Mouse (Mus musculus) layer of hippocampus, postnatal 14 days (tissue): ENCODE measurements around the gene Trank1. TPM values are rescaled to one million over a fixed set of nuclear protein-coding genes. Genes with fewer than 3 reads are reported as not detected.

Experiments
- DNase-seq, 2 experiments: peaks; one replicate each; pipeline ENCODE4 v3.0.0; 2021 to 2022; ENCODE audit warnings: low spot score in 2 of 2, mixed read lengths in 1 of 2
- total RNA-seq, 2 experiments: library from RNA; stranded (reverse); gene quantifications; 2 replicates each; pipeline ENCODE4 v1.2.3; 2021

Gene Trank1
- total RNA-seq, 2 experiments from 2014 or later: 112 to 139 TPM

GRCm38 (mm10) chr9:111377868-111378267, 66.3 kb downstream of the Trank1 start:
- DNase-seq: no peak

- DNase-seq: peak; percentile 41 to 72
Observed at GRCm38 (mm10) chr9:111381056-111382025, 69.8 kb downstream of the Trank1 start.

GRCm38 (mm10) chr9:111382469-111382868, 70.9 kb downstream of the Trank1 start:
- no peak for DNase-seq

DNA sequence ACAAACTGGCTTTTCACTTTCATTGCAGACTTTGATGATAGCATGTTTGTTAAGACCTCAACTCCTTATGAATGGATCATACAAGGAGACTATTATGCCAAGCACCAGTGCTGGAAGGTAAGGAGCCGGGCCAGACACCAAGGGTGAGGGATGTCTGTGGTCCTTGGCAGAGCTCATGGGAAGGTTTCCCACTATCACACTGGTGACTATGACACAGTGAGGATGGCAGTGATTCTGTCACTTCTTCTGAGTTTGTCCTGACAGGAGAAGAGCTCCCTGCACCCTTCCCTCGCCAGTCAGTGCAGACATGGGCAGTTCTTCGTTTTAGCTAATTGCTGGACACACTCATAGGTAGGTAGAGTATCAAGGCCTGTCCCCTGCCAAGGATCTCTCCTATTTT, 71.5 kb downstream of the Trank1 start:
- no peak for DNase-seq

DNA sequence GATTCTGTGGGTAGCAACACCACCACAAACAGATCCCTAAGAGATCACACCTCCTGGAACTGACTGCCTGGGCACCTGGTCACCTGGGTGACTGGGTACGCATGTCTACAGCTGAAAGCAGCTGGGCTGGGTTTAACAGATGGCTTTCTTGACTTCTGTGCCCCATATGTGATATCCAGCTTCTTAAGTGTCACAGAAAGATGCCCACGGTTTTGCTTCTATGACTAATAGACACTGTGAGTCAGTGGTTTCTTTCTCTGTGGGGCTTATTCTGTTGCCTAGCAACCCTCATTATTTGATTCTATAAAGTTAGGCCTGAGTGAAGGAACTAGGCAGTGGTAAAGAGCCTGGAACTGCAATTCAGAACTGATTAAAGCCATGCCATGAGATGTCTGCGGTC, 72.2 kb downstream of the Trank1 start:
- peak in 1 of 2 experiments; percentile 22 for DNase-seq

DNA sequence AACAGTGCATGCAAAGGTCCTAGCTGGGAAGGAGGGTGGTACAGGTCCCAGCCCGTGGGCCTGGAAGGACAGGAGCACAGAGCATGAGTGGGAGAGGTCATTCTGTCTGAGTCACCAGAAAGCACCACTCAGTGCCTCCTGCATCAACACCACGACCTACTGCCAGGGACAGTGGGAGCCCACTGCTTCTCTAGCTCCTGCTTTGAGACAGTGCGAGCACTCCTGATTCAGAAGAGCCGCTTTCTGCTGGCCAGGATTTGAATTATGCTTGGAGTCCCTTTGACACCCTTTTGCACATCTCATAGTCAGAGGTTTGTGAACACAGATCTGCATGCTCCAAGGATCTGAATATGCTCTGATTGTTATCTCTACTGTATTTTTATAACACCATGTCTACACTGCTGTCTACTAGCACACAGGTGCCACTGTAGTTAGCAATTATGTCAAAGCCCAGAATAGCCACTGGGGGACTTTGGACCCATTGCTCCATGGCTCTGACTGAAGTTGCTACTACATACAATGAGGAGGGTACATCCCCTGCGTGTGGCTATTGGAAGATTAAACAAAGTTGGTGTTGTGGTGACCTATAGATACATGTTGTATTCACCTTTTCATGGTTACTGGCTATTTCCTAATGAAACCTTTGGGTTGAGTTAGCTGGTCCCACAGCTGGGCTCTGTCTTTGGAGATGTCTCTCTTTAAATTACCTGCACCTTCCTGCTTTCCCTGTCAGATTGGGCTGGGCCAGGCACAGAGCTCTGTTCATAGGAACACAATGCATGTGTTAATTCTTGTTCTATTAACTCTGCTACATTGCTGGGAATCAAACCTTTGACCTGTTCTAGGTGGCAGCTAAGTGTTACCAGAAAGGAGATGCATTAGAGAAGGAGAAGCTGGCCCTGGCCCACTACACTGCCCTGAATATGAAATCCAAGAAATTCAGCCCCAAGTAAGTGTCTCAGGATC, 74.3 kb downstream of the Trank1 start:
- no peak for DNase-seq

DNA sequence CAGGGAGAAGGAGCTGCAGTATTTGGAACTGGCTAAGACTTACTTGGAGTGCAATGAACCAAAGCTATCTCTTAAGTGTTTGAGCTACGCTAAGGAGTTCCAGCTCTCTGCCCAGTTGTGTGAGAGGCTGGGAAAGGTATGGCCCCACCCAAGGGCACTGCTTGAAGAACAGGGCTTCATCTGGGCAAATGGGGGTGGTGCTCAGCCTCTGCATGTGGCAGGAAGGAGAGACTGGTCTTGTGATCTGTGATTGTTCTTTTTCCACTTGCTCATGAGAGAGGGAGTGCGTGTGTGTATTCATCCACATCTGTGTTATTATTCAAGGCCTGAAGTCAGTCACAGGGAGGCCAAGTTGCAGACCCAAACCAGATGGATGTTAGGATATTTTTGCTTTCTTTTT, 75.0 kb downstream of the Trank1 start:
- DNase-seq: no peak

DNA sequence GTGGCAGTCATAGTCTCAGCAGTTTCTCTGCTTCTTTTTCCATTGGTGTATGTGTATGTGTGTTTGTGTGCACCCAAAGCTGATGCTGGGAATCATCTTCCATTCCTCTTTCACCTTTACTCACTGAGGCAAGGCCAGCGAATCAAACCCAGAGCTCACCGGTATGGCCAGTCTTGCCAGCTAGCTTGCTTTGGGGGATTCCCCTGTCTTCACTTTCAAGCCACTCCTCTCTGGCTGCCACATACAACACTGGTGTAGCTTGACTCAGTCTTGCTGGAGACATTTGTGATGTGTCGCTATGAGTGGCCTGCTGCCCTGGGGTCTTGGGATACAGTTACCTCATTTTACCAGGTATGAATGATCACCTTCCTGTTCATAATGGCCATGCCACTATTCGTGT, 76.0 kb downstream of the Trank1 start:
- no peak for DNase-seq

- no peak for DNase-seq
Observed at GRCm38 (mm10) chr9:111390016-111390415, 78.5 kb downstream of the Trank1 start.

- DNase-seq: no peak
Observed at GRCm38 (mm10) chr9:111391036-111391435, 79.5 kb downstream of the Trank1 start.

GRCm38 (mm10) chr9:111391926-111392442, 80.4 kb downstream of the Trank1 start:
- no peak for DNase-seq

GRCm38 (mm10) chr9:111395265-111395664, 83.7 kb downstream of the Trank1 start:
- no peak for DNase-seq

GRCm38 (mm10) chr9:111398059-111398458, 86.5 kb downstream of the Trank1 start:
- no peak for DNase-seq

GRCm38 (mm10) chr9:111400089-111400488, 88.5 kb downstream of the Trank1 start:
- no peak for DNase-seq

- DNase-seq: no peak
Observed at GRCm38 (mm10) chr9:111403159-111403558, 91.6 kb downstream of the Trank1 start.

- DNase-seq: no peak
Observed at GRCm38 (mm10) chr9:111404346-111405079, 93.0 kb downstream of the Trank1 start.

DNA sequence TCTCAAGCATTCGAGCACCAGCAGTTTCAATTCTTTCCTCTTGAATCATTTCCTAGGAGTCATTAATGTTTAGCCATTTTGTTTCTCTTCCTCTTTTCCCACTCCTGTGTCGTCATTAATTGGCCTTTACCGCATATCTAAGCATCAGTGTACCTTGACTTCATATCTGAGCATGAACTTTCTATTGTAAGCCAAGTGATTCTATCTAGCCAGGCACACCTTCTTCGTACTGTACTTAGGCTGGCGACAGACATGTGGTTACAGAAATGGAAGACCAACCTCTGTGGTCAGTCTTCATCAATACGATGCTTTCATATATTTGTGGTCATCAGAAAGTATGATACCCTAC, 93.5 kb downstream of the Trank1 start:
- no peak for DNase-seq

- DNase-seq: no peak
Observed at GRCm38 (mm10) chr9:111408012-111408411, 96.5 kb downstream of the Trank1 start.

DNA sequence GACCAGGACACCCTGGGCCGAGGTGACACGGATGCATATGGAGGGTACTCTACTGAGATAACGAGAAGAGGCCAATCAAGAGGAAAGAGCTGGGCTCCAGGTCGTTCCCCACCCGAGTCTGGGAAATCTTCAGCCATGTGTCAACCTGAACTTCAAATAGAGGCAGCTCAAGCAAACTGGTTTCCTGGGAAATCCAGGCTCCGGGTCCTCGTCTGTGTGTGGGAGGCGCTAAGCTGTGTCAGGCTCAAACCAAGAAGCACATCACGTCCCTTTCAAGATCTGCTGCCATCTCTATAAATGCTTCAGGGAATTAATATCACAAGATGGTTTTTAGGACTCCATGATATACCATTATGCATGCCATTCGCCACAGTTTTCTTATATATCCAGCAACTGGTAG, 96.9 kb downstream of the Trank1 start:
- DNase-seq: no peak

DNA sequence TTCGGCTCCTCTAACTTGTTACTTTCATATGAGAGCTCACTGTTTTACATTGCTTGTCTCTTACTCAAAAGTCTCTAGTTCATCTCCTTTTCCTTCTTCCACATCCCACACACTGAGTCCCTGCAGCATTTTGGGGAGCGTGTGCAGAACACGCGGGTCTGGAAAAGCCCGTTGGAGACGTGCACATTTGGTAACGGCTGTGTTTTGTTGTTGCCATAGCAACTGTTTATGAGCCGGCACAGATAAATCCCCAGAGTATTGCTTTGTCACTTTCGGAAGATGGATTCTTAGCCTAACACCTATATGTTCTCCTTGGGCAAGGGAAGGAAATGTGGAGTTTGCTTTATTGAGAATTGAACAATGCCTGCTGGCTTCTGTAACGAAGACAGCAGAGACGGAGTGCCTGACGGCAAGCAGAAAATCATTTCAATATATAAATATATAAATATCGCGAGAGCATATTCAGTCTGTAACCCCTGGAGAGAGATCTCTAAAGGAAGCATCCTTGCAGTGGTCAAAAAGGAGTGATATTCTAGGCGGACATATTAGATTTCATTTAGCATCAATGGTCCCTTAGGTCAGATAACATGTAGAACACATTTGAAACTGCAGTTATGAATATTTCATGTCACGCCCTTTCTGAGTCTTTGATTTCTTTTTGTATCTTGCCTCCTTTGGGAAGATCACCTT, 101.1 kb downstream of the Trank1 start:
- peak; percentile 59 to 78 for DNase-seq
